Mouse (Mus musculus) central nervous system, embryonic 14 days (tissue): ENCODE results near the gene Adora2a. TPM values are rescaled to one million over a fixed set of nuclear protein-coding genes. Genes with fewer than 3 reads are reported as not detected.

Source experiments
- polyA plus RNA-seq: library from polyadenylated mRNA; depleted of rRNA; stranded (reverse); fragments of >200 nt; gene quantifications from 2 replicates; pipeline ENCODE4 v1.2.3, GENCODE M21; 2012; rRNA removed

Gene Adora2a
- 5.8 and 7.4 TPM in 2 replicates for polyA plus RNA-seq

GRCm38 (mm10) chr10:75316872-75316907, at the start of gene Adora2a:
TSS of gene Adora2a (plus strand) at chr10:75316877.

Other genes with a start within 250 kb of the Adora2a start
- gene Specc1l, start 104.8 kb upstream of the Adora2a start, polyA plus RNA-seq, result 35.5 and 38.1 TPM in 2 replicates
- gene Upb1, start 84.2 kb downstream of the Adora2a start, polyA plus RNA-seq, result 0.04 and 0.10 TPM in 2 replicates
- 126 and 148 TPM in 2 replicates for gene Snrpd3, start 200.7 kb downstream of the Adora2a start, polyA plus RNA-seq
- gene Gucd1, start 201.1 kb downstream of the Adora2a start, polyA plus RNA-seq, result 31.5 and 31.6 TPM in 2 replicates
- 21.7 and 24.2 TPM in 2 replicates for gene Lrrc75b, start 243.5 kb downstream of the Adora2a start, polyA plus RNA-seq
- 1.9 and 2.6 TPM in 2 replicates for gene Ggt1, start 244.7 kb downstream of the Adora2a start, polyA plus RNA-seq